Mouse (Mus musculus): ENCODE results near the gene Cnnm1. TPM values are rescaled to one million over a fixed set of nuclear protein-coding genes. Genes with fewer than 3 reads are reported as not detected.

Gene Cnnm1
- polyA plus RNA-seq, 1 experiment from 2014 or later, result 0.08 TPM

GRCm38 (mm10) chr19:43515668-43516396 is 75.6 kb downstream of the Cnnm1 start:
- H3K9ac ChIP-seq (ENCODE audit: low read length), result no peak overlapping the region
- WGBS, result 91% methylated on average over 23 of the region's 23 CpGs
- ATAC-seq (ENCODE audit: low read depth), result no peak
- H3K4me2 ChIP-seq (ENCODE audit: low read depth, low read length), result no peak overlapping the region
- no peaks in the 10 kb centered on the region for H3K27me3 ChIP-seq (ENCODE audit: control insufficient read depth, insufficient read depth, low read depth, low read length)
- H3K4me3 ChIP-seq (ENCODE audit: low read length), result no peak overlapping the region
- 0 out of 2 replicates have a peak, but pooled peaks cover 7% of the 10 kb centered on the region for H3K4me1 ChIP-seq (replicated peaks; ENCODE audit: control insufficient read depth, insufficient read depth, low read length)
- H3K27ac ChIP-seq (ENCODE audit: low read length), result no peak overlapping the region
- H3K36me3 ChIP-seq (ENCODE audit: control insufficient read depth, insufficient read depth, low read length), result no peaks in the 10 kb centered on the region
- no peaks in the 10 kb centered on the region for H3K9me3 ChIP-seq (ENCODE audit: control insufficient read depth, low read length)

- Histone ChIP-seq H3K4me1 (replicated peaks; ENCODE audit: control insufficient read depth, insufficient read depth, low read length) (0 out of 2 replicates have a peak, but pooled peaks cover 7% of the 10 kb centered on the region), H3K27me3 (ENCODE audit: control insufficient read depth, insufficient read depth, low read depth, low read length) (no peaks in the 10 kb centered on the region), H3K4me2 (ENCODE audit: low read depth, low read length) (no peak overlapping the region), H3K9me3 (ENCODE audit: control insufficient read depth, low read length) (no peaks in the 10 kb centered on the region), H3K4me3 (ENCODE audit: low read length) (no peak overlapping the region), H3K27ac (ENCODE audit: low read length) (no peak overlapping the region), H3K9ac (ENCODE audit: low read length) (no peak overlapping the region), H3K36me3 (ENCODE audit: control insufficient read depth, insufficient read depth, low read length) (no peaks in the 10 kb centered on the region)
- ATAC-seq (ENCODE audit: low read depth), result no peak
- WGBS, result 60% methylated on average over 14 of the region's 14 CpGs
Measured at GRCm38 (mm10) chr19:43516397-43517035, 76.3 kb downstream of the Cnnm1 start.

GRCm38 (mm10) chr19:43517320-43517719 is 77.1 kb downstream of the Cnnm1 start:
- WGBS, result 83% methylated on average over 6 of the region's 6 CpGs
- H3K27ac ChIP-seq (ENCODE audit: low read length), result no peak overlapping the region
- H3K36me3 ChIP-seq (ENCODE audit: control insufficient read depth, insufficient read depth, low read length), result no peaks in the 10 kb centered on the region
- no peak overlapping the region for H3K4me3 ChIP-seq (ENCODE audit: low read length)
- H3K27me3 ChIP-seq (ENCODE audit: control insufficient read depth, insufficient read depth, low read depth, low read length), result no peaks in the 10 kb centered on the region
- H3K9me3 ChIP-seq (ENCODE audit: control insufficient read depth, low read length), result no peaks in the 10 kb centered on the region
- H3K4me2 ChIP-seq (ENCODE audit: low read depth, low read length), result no peak overlapping the region
- no peak for ATAC-seq (ENCODE audit: low read depth)
- H3K4me1 ChIP-seq (replicated peaks; ENCODE audit: control insufficient read depth, insufficient read depth, low read length), result 0 out of 2 replicates have a peak, but pooled peaks cover 7% of the 10 kb centered on the region
- no peak overlapping the region for H3K9ac ChIP-seq (ENCODE audit: low read length)

GRCm38 (mm10) chr19:43517808-43518207 is 77.6 kb downstream of the Cnnm1 start:
- no peak overlapping the region for H3K4me2 ChIP-seq (ENCODE audit: low read depth, low read length)
- WGBS, result 65% methylated on average over 7 of the region's 7 CpGs
- no peak overlapping the region for H3K9ac ChIP-seq (ENCODE audit: low read length)
- no peaks in the 10 kb centered on the region for H3K36me3 ChIP-seq (ENCODE audit: control insufficient read depth, insufficient read depth, low read length)
- H3K4me1 ChIP-seq (replicated peaks; ENCODE audit: control insufficient read depth, insufficient read depth, low read length), result 0 out of 2 replicates have a peak, but pooled peaks cover 7% of the 10 kb centered on the region
- no peak for ATAC-seq (ENCODE audit: low read depth)
- H3K4me3 ChIP-seq (ENCODE audit: low read length), result no peak overlapping the region
- H3K27ac ChIP-seq (ENCODE audit: low read length), result no peak overlapping the region
- no peaks in the 10 kb centered on the region for H3K27me3 ChIP-seq (ENCODE audit: control insufficient read depth, insufficient read depth, low read depth, low read length)
- no peaks in the 10 kb centered on the region for H3K9me3 ChIP-seq (ENCODE audit: control insufficient read depth, low read length)

GRCm38 (mm10) chr19:43518261-43518660 is 78.0 kb downstream of the Cnnm1 start:
- H3K27ac ChIP-seq (ENCODE audit: low read length), result no peak overlapping the region
- no peak for ATAC-seq (ENCODE audit: low read depth)
- no peak overlapping the region for H3K9ac ChIP-seq (ENCODE audit: low read length)
- no peaks in the 10 kb centered on the region for H3K27me3 ChIP-seq (ENCODE audit: control insufficient read depth, insufficient read depth, low read depth, low read length)
- H3K4me2 ChIP-seq (ENCODE audit: low read depth, low read length), result no peak overlapping the region
- 0 out of 2 replicates have a peak, but pooled peaks cover 7% of the 10 kb centered on the region for H3K4me1 ChIP-seq (replicated peaks; ENCODE audit: control insufficient read depth, insufficient read depth, low read length)
- 69% methylated on average over 7 of the region's 7 CpGs for WGBS
- H3K9me3 ChIP-seq (ENCODE audit: control insufficient read depth, low read length), result no peaks in the 10 kb centered on the region
- no peaks in the 10 kb centered on the region for H3K36me3 ChIP-seq (ENCODE audit: control insufficient read depth, insufficient read depth, low read length)
- H3K4me3 ChIP-seq (ENCODE audit: low read length), result no peak overlapping the region

GRCm38 (mm10) chr19:43519226-43519625 is 79.0 kb downstream of the Cnnm1 start:
- whole genome bisulfite sequencing, result 87% methylated on average over 10 of the region's 10 CpGs
- Histone ChIP-seq H3K4me3 (ENCODE audit: low read length) (no peak overlapping the region), H3K9ac (ENCODE audit: low read length) (no peak overlapping the region), H3K4me2 (ENCODE audit: low read depth, low read length) (no peak overlapping the region), H3K4me1 (replicated peaks; ENCODE audit: control insufficient read depth, insufficient read depth, low read length) (peaks cover 14% of the 10 kb centered on the region; the same call in 1 of the 2 replicates), H3K27me3 (ENCODE audit: control insufficient read depth, insufficient read depth, low read depth, low read length) (no peaks in the 10 kb centered on the region), H3K27ac (ENCODE audit: low read length) (no peak overlapping the region), H3K36me3 (ENCODE audit: control insufficient read depth, insufficient read depth, low read length) (no peaks in the 10 kb centered on the region), H3K9me3 (ENCODE audit: control insufficient read depth, low read length) (no peaks in the 10 kb centered on the region)
- no peak for ATAC-seq (ENCODE audit: low read depth)

- Histone ChIP-seq H3K4me1 (replicated peaks; ENCODE audit: control insufficient read depth, insufficient read depth, low read length) (peaks cover 19% of the 10 kb centered on the region; the same call in 1 of the 2 replicates), H3K27me3 (ENCODE audit: control insufficient read depth, insufficient read depth, low read depth, low read length) (no peaks in the 10 kb centered on the region), H3K36me3 (ENCODE audit: control insufficient read depth, insufficient read depth, low read length) (no peaks in the 10 kb centered on the region), H3K4me2 (ENCODE audit: low read depth, low read length) (no peak overlapping the region), H3K4me3 (ENCODE audit: low read length) (no peak overlapping the region), H3K27ac (ENCODE audit: low read length) (no peak overlapping the region), H3K9ac (ENCODE audit: low read length) (no peak overlapping the region), H3K9me3 (ENCODE audit: control insufficient read depth, low read length) (no peaks in the 10 kb centered on the region)
- ATAC-seq (ENCODE audit: low read depth), result no peak
- WGBS, result 34% methylated on average over 9 of the region's 10 CpGs
Measured at GRCm38 (mm10) chr19:43520402-43520801, 80.2 kb downstream of the Cnnm1 start.

GRCm38 (mm10) chr19:43521362-43521761 is 81.1 kb downstream of the Cnnm1 start:
- Histone ChIP-seq H3K4me2 (ENCODE audit: low read depth, low read length) (no peak overlapping the region), H3K27me3 (ENCODE audit: control insufficient read depth, insufficient read depth, low read depth, low read length) (no peaks in the 10 kb centered on the region), H3K27ac (ENCODE audit: low read length) (no peak overlapping the region), H3K9ac (ENCODE audit: low read length) (no peak overlapping the region), H3K9me3 (ENCODE audit: control insufficient read depth, low read length) (no peaks in the 10 kb centered on the region), H3K4me1 (replicated peaks; ENCODE audit: control insufficient read depth, insufficient read depth, low read length) (peaks cover 17% of the 10 kb centered on the region; the same call in 1 of the 2 replicates), H3K36me3 (ENCODE audit: control insufficient read depth, insufficient read depth, low read length) (no peaks in the 10 kb centered on the region), H3K4me3 (ENCODE audit: low read length) (no peak overlapping the region)
- 48% methylated on average over 8 of the region's 8 CpGs for WGBS
- no peak for ATAC-seq (ENCODE audit: low read depth)

- Histone ChIP-seq H3K4me2 (ENCODE audit: low read depth, low read length) (no peak overlapping the region), H3K4me3 (ENCODE audit: low read length) (no peak overlapping the region), H3K9ac (ENCODE audit: low read length) (no peak overlapping the region), H3K9me3 (ENCODE audit: control insufficient read depth, low read length) (no peaks in the 10 kb centered on the region), H3K36me3 (ENCODE audit: control insufficient read depth, insufficient read depth, low read length) (no peaks in the 10 kb centered on the region), H3K27me3 (ENCODE audit: control insufficient read depth, insufficient read depth, low read depth, low read length) (peaks cover 2% of the 10 kb centered on the region; the same call in 1 of the 2 replicates), H3K27ac (ENCODE audit: low read length) (no peak overlapping the region), H3K4me1 (replicated peaks; ENCODE audit: control insufficient read depth, insufficient read depth, low read length) (peaks cover 16% of the 10 kb centered on the region; the same call in 1 of the 2 replicates)
- WGBS, result 78% methylated on average over 9 of the region's 9 CpGs
- no peak for ATAC-seq (ENCODE audit: low read depth)
Measured at GRCm38 (mm10) chr19:43521996-43522395, 81.8 kb downstream of the Cnnm1 start.

All from lung, embryonic 16.5 days (tissue).